Mouse (Mus musculus): ENCODE measurements around the gene 4931406P16Rik. TPM values are rescaled to one million over a fixed set of nuclear protein-coding genes. Genes with fewer than 3 reads are reported as not detected.
"Not testable (repeated sequence)": the region's sequence is repeated elsewhere in the genome, so short reads cannot be mapped to it uniquely, and the experiment has no call there.

Gene 4931406P16Rik
- polyA plus RNA-seq, 1 experiment from 2014 or later = 51.8 TPM

- Histone ChIP-seq H3K4me3 (no peak overlapping the region), H3K4me1 (peaks cover 14% of the 10 kb centered on the region), H3K36me3 (peaks cover 78% of the 10 kb centered on the region), H3K4me2 (no peak overlapping the region), H3K27ac (no peak overlapping the region), H3K9ac (no peak overlapping the region), H3K9me3 (no peaks in the 10 kb centered on the region), H3K27me3 (no peaks in the 10 kb centered on the region)
- no peak for ATAC-seq (ENCODE audit: borderline replicate concordance, extremely low read depth, low FRiP score, low TSS enrichment)
- WGBS = 86% methylated on average over 6 of the region's 6 CpGs
These were observed 89.0 kb downstream of the 4931406P16Rik start for GRCm38 (mm10) chr7:34224308-34224707.

GRCm38 (mm10) chr7:34222340-34222739 lies 91.0 kb downstream of the 4931406P16Rik start:
- H3K4me2 ChIP-seq = no peak overlapping the region
- no peak for ATAC-seq (ENCODE audit: borderline replicate concordance, extremely low read depth, low FRiP score, low TSS enrichment)
- WGBS = 94% methylated on average over 10 of the region's 10 CpGs
- no peak overlapping the region for H3K4me3 ChIP-seq
- no peaks in the 10 kb centered on the region for H3K27me3 ChIP-seq
- H3K4me1 ChIP-seq = no peaks in the 10 kb centered on the region
- no peak overlapping the region for H3K9ac ChIP-seq
- no peaks in the 10 kb centered on the region for H3K9me3 ChIP-seq
- H3K27ac ChIP-seq = no peak overlapping the region
- peaks cover 87% of the 10 kb centered on the region for H3K36me3 ChIP-seq

- no peak for ATAC-seq (ENCODE audit: borderline replicate concordance, extremely low read depth, low FRiP score, low TSS enrichment)
- Histone ChIP-seq H3K9me3 (no peaks in the 10 kb centered on the region), H3K4me2 (no peak overlapping the region), H3K27me3 (no peaks in the 10 kb centered on the region), H3K4me1 (no peaks in the 10 kb centered on the region), H3K36me3 (peaks cover 87% of the 10 kb centered on the region), H3K27ac (no peak overlapping the region), H3K9ac (no peak overlapping the region), H3K4me3 (no peak overlapping the region)
- 83% methylated on average over 9 of the region's 9 CpGs for WGBS
These were observed 91.6 kb downstream of the 4931406P16Rik start for GRCm38 (mm10) chr7:34221594-34222250.

- Histone ChIP-seq H3K4me3 (no peak overlapping the region), H3K27me3 (no peaks in the 10 kb centered on the region), H3K4me1 (no peaks in the 10 kb centered on the region), H3K27ac (no peak overlapping the region), H3K9me3 (no peaks in the 10 kb centered on the region), H3K4me2 (no peak overlapping the region), H3K36me3 (peaks cover 84% of the 10 kb centered on the region), H3K9ac (no peak overlapping the region)
- 73% methylated on average over 1 of the region's 1 CpGs for WGBS
- ATAC-seq (ENCODE audit: borderline replicate concordance, extremely low read depth, low FRiP score, low TSS enrichment) = no peak
These were observed 94.9 kb downstream of the 4931406P16Rik start for GRCm38 (mm10) chr7:34218496-34218895.

- Histone ChIP-seq H3K27me3 (no peaks in the 10 kb centered on the region), H3K4me3 (no peak overlapping the region), H3K4me1 (no peaks in the 10 kb centered on the region), H3K27ac (no peak overlapping the region), H3K4me2 (no peak overlapping the region), H3K9me3 (no peaks in the 10 kb centered on the region), H3K36me3 (peaks cover 84% of the 10 kb centered on the region), H3K9ac (no peak overlapping the region)
- ATAC-seq (ENCODE audit: borderline replicate concordance, extremely low read depth, low FRiP score, low TSS enrichment) = no peak
- WGBS = 91% methylated on average over 10 of the region's 10 CpGs
These were observed 96.9 kb downstream of the 4931406P16Rik start for GRCm38 (mm10) chr7:34216474-34216873.

GRCm38 (mm10) chr7:34215481-34215880 lies 97.9 kb downstream of the 4931406P16Rik start:
- Histone ChIP-seq H3K4me2 (no peak overlapping the region), H3K27me3 (no peaks in the 10 kb centered on the region), H3K9me3 (no peaks in the 10 kb centered on the region), H3K9ac (no peak overlapping the region), H3K4me1 (no peaks in the 10 kb centered on the region), H3K4me3 (no peak overlapping the region), H3K36me3 (peaks cover 89% of the 10 kb centered on the region), H3K27ac (no peak overlapping the region)
- ATAC-seq (ENCODE audit: borderline replicate concordance, extremely low read depth, low FRiP score, low TSS enrichment) = no peak
- 89% methylated on average over 9 of the region's 9 CpGs for WGBS

- Histone ChIP-seq H3K4me3 (no peak overlapping the region), H3K36me3 (peaks cover 91% of the 10 kb centered on the region), H3K27me3 (no peaks in the 10 kb centered on the region), H3K4me2 (no peak overlapping the region), H3K9ac (no peak overlapping the region), H3K27ac (no peak overlapping the region), H3K9me3 (no peaks in the 10 kb centered on the region), H3K4me1 (no peaks in the 10 kb centered on the region)
- ATAC-seq (ENCODE audit: borderline replicate concordance, extremely low read depth, low FRiP score, low TSS enrichment) = no peak
- 91% methylated on average over 8 of the region's 8 CpGs for WGBS
These were observed 98.7 kb downstream of the 4931406P16Rik start for GRCm38 (mm10) chr7:34214644-34215043.

- ATAC-seq (ENCODE audit: borderline replicate concordance, extremely low read depth, low FRiP score, low TSS enrichment) = no peak
- no peaks in the 10 kb centered on the region for H3K9me3 ChIP-seq
- H3K9ac ChIP-seq = no peak overlapping the region
- no peak overlapping the region for H3K4me3 ChIP-seq
- H3K27ac ChIP-seq = no peak overlapping the region
- no peak overlapping the region for H3K4me2 ChIP-seq
- peaks cover 91% of the 10 kb centered on the region for H3K36me3 ChIP-seq
- no peaks in the 10 kb centered on the region for H3K4me1 ChIP-seq
- H3K27me3 ChIP-seq = no peaks in the 10 kb centered on the region
- WGBS = 88% methylated on average over 7 of the region's 7 CpGs
These were observed 100.1 kb downstream of the 4931406P16Rik start for GRCm38 (mm10) chr7:34213281-34213680.

GRCm38 (mm10) chr7:34208027-34208745 lies 105.2 kb downstream of the 4931406P16Rik start:
- ATAC-seq (ENCODE audit: borderline replicate concordance, extremely low read depth, low FRiP score, low TSS enrichment) = no peak
- H3K9ac ChIP-seq = no peak overlapping the region

GRCm38 (mm10) chr7:34206331-34206730 lies 107.0 kb downstream of the 4931406P16Rik start:
- no peaks in the 10 kb centered on the region for H3K4me1 ChIP-seq
- no peak overlapping the region for H3K4me3 ChIP-seq
- no peak overlapping the region for H3K27ac ChIP-seq
- H3K27me3 ChIP-seq = no peaks in the 10 kb centered on the region
- peaks cover 92% of the 10 kb centered on the region for H3K36me3 ChIP-seq
- ATAC-seq (ENCODE audit: borderline replicate concordance, extremely low read depth, low FRiP score, low TSS enrichment) = no peak
- WGBS = 88% methylated on average over 6 of the region's 6 CpGs
- no peak overlapping the region for H3K9ac ChIP-seq
- H3K4me2 ChIP-seq = no peak overlapping the region
- H3K9me3 ChIP-seq = no peaks in the 10 kb centered on the region

More at GRCm38 (mm10) chr7:34208027-34208745, 105.2 kb downstream of the 4931406P16Rik start:
- Histone ChIP-seq H3K9me3 (no peaks in the 10 kb centered on the region), H3K27ac (no peak overlapping the region), H3K27me3 (no peaks in the 10 kb centered on the region), H3K4me3 (no peak overlapping the region), H3K4me2 (no peak overlapping the region), H3K4me1 (no peaks in the 10 kb centered on the region), H3K36me3 (peaks cover 92% of the 10 kb centered on the region)
- 89% methylated on average over 9 of the region's 9 CpGs for WGBS

GRCm38 (mm10) chr7:34202147-34202546 lies 111.2 kb downstream of the 4931406P16Rik start:
- H3K4me2 ChIP-seq, H3K4me1 ChIP-seq, H3K4me3 ChIP-seq, H3K9me3 ChIP-seq, H3K9ac ChIP-seq, H3K27me3 ChIP-seq, H3K27ac ChIP-seq: not testable (repeated sequence)
- peak; percentile 39; the same call in 1 of the 2 replicates for ATAC-seq (ENCODE audit: borderline replicate concordance, extremely low read depth, low FRiP score, low TSS enrichment)
- 88% methylated on average over 10 of the region's 10 CpGs for WGBS
- peaks cover 60% of the 10 kb centered on the region for H3K36me3 ChIP-seq

GRCm38 (mm10) chr7:34200829-34201228 lies 112.5 kb downstream of the 4931406P16Rik start:
- 90% methylated on average over 2 of the region's 2 CpGs for WGBS
- peaks cover 1% of the 10 kb centered on the region for H3K4me1 ChIP-seq
- H3K4me3 ChIP-seq = no peak overlapping the region
- no peaks in the 10 kb centered on the region for H3K9me3 ChIP-seq
- H3K27me3 ChIP-seq = no peaks in the 10 kb centered on the region
- no peak overlapping the region for H3K4me2 ChIP-seq
- H3K9ac ChIP-seq = no peak overlapping the region
- H3K36me3 ChIP-seq = peaks cover 47% of the 10 kb centered on the region
- no peak overlapping the region for H3K27ac ChIP-seq
- ATAC-seq (ENCODE audit: borderline replicate concordance, extremely low read depth, low FRiP score, low TSS enrichment) = no peak

All from lung, embryonic 15.5 days (tissue).